Comparison of ENCODE assay signal across 13 mouse cellular contexts in genomic region chr10:4512725-4513124, GRCm38 (mm10). TPM values are rescaled to one million over a fixed set of nuclear protein-coding genes. Genes with fewer than 3 reads are reported as not detected.
"Had no signal": no experiment of that assay in that cellular context is flagged by ENCODE, and none has a peak within 500 bp of the region (broad histone marks: within the 10 kb centered on the region; RNA-seq: fewer than 3 reads in every experiment).

No protein-coding gene starts in this region.

- H3K36me3 ChIP-seq: kidney, embryonic 15.5 days; limb, embryonic 13.5 days; liver, embryonic 15.5 days; midbrain, embryonic 13.5 days; neural tube, embryonic 15.5 days had no signal

- H3K27me3 ChIP-seq: kidney, embryonic 15.5 days; limb, embryonic 13.5 days; liver, embryonic 15.5 days; midbrain, embryonic 13.5 days; neural tube, embryonic 15.5 days had no signal

- H3K4me1 ChIP-seq: liver, embryonic 15.5 days; midbrain, embryonic 13.5 days; neural tube, embryonic 15.5 days had no signal

- DNase-seq: kidney, adult 2 months; kidney, postnatal 14 days; lung, adult 2 months; lung, postnatal 4 days; thymus, postnatal 36 days had no signal

- H3K4me2 ChIP-seq: kidney, embryonic 15.5 days; limb, embryonic 13.5 days; liver, embryonic 11.5 days; liver, embryonic 15.5 days; midbrain, embryonic 13.5 days; neural tube, embryonic 15.5 days had no signal

- H3K9ac ChIP-seq: kidney, embryonic 15.5 days; limb, embryonic 13.5 days; liver, embryonic 15.5 days; midbrain, embryonic 13.5 days; neural tube, embryonic 15.5 days had no signal

- H3K9me3 ChIP-seq: kidney, embryonic 15.5 days; limb, embryonic 13.5 days; liver, embryonic 15.5 days; midbrain, embryonic 13.5 days had no signal

- H3K27ac ChIP-seq: kidney, embryonic 15.5 days; limb, embryonic 13.5 days; liver, embryonic 15.5 days; midbrain, embryonic 13.5 days; neural tube, embryonic 15.5 days had no signal

- ATAC-seq: lung, postnatal 0 days; midbrain, embryonic 13.5 days had no signal

- H3K4me3 ChIP-seq: kidney, embryonic 15.5 days; limb, embryonic 13.5 days; liver, embryonic 15.5 days; midbrain, embryonic 13.5 days; neural tube, embryonic 15.5 days had no signal

RNA-seq across cellular contexts. Expression of gene Ccdc170, which starts 30.4 kb away (rescaled TPM):
- polyA plus RNA-seq: liver, embryonic 11.5 days; liver, embryonic 15.5 days; neural tube, embryonic 11.5 days had no signal
